Mouse (Mus musculus): ENCODE measurements around the gene Arhgap25.

The Arhgap25 gene

DNA sequence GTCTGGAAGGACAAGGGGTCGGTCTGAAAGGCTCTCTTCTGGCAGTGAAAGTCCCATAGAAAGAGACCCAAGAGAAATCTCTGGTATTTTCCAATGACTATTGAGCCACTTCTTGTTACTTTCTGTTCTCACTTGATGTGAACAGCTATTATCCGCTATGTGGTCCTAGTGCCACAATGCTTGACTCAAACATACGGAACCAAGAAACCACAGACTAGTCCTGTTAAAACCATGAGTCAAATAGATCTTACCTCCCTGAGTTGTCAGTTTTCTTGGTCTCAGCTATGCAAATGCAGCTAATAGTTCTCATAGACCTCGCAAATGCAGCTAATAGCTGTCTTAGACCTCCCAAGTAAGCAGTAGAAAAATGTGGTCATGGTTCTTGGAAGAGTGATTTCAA lies 85.8 kb downstream of the Arhgap25 start:
- DNase-seq (ENCODE audit: low read depth): no peak

GRCm38 (mm10) chr6:87445222-87445621 lies 87.8 kb downstream of the Arhgap25 start:
- DNase-seq (ENCODE audit: low read depth): no peak

DNA sequence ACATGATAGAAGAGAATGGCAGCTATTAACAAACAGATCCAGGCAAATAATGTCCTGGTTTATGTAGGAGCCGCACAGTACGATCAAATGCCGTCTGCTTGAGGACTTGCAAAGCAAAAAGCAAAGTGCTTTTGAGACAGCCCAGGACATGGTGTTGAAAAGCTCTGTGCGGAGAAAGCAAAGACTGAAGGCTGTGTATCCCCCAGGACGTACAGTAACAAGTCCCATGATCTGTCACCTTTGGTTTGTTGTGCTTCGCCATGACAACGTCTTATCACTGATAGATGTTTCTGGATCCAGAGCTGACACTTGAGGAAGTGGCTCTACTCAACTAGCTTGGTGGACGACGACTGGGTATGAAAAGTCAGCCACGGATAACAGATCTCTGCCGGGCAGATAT lies 89.8 kb downstream of the Arhgap25 start:
- DNase-seq (ENCODE audit: low read depth): no peak

DNA sequence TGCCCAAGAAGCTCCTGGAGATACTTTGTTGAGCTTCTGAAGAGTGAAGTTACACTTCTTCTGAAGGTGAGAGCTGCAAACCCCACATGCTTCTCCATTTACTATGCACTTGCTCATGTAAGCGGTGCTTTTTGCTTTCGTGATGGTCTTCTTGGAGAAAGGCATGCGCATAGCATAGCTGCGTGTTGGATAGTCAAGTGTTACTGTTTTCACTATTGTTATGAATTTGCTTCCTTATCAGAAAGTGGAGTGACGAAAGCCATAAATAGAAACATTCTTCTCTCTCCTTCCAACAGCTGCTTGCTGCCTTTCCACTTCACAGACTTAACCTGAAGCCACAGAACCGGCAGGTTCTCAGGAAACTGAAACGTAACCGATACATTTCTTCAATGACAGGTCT lies 96.3 kb downstream of the Arhgap25 start:
- no peak for DNase-seq (ENCODE audit: low read depth)

- no peak for DNase-seq (ENCODE audit: low read depth)
Measured at GRCm38 (mm10) chr6:87435791-87436190, 97.3 kb downstream of the Arhgap25 start.

DNA sequence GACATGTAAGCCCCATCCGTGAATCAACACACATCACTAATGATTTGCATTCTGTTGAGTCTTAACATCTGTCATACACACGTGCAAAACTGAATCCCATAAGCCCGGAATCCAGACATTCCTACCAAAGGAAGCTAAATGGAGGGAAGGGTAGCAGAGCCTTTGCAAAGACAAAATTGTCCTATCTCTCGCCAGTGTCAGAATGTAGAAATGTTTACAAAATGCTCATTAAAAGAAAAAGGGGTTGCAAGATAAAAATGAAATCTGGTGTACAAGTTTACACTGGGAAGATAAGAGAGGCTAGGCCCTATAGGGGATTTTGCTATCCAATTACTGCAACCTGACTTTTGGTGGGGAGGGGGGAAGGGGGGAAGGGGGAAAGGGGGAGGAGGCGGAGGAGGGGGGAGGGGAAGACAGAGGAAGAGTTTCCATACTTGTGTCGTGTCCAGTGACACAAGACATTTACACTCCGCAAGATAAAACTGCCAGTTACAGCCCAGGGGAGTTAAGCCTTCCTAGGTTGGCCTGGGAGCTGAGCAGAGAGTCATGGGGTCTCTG lies 104.5 kb downstream of the Arhgap25 start, which contains the start of gene Bmp10:
TSS of gene Bmp10 (plus strand) at position 508 of the 558 bp plus-strand sequence.
- DNase-seq (ENCODE audit: low read depth): no peak

GRCm38 (mm10) chr6:87427616-87428015 lies 105.4 kb downstream of the Arhgap25 start:
- DNase-seq (ENCODE audit: low read depth): no peak

DNA sequence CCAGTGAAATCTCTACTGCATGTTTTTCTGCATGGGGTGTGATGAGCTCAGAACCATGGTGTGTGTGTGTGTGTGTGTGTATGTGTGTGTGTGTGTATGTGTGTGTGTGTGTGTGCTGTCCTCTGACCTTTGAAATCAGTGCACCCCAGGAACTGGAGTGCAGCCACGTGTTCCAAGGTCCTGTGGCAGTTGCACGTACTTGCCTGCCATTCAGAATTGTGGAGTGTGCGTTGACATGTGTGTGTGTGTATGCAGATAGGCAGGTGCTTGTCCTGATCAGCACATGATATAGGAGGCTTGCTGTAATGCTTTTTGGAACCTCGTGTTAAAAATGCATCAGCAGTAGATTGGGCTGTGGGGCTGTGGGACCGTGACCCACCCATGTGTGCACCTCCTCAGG lies 106.1 kb downstream of the Arhgap25 start:
- no peak for DNase-seq (ENCODE audit: low read depth)

- no peak for DNase-seq (ENCODE audit: low read depth)
Measured at GRCm38 (mm10) chr6:87424037-87424816, 108.8 kb downstream of the Arhgap25 start.

- no peak for DNase-seq (ENCODE audit: low read depth)
Measured at GRCm38 (mm10) chr6:87422304-87422703, 110.8 kb downstream of the Arhgap25 start.

GRCm38 (mm10) chr6:87412011-87412410 lies 121.0 kb downstream of the Arhgap25 start:
- DNase-seq (ENCODE audit: low read depth): no peak
